Mouse (Mus musculus) midbrain, postnatal 0 days (tissue): ENCODE data around the gene Tnip2. TPM values are rescaled to one million over a fixed set of nuclear protein-coding genes. Genes with fewer than 3 reads are reported as not detected.
A peak's percentile ranks its signal among the peaks of the same experiment; 100 is the strongest.

Experiments
- ATAC-seq: fragments of 200-750 bp; cut with Nextera tagmentation; 2 replicates; pipeline ENCODE4 v1.8.0; 2017; ENCODE audit warnings: moderate number of reproducible peaks, mild to moderate bottlenecking, moderate TSS enrichment, moderate library complexity; ENCODE audit not compliant: low FRiP score
- DNase-seq: peaks from one replicate; pipeline ENCODE4 v3.0.0-alpha.2; 2015; ENCODE audit warnings: low spot score
- H3K27ac ChIP-seq: fragments of 300-500 bp; sonication (generic); 2 replicates; pipeline ENCODE4 v1.5.1; 2014; ENCODE audit warnings: low read depth, mild to moderate bottlenecking, low read length, mixed read lengths
- H3K27me3 ChIP-seq: fragments of 300-500 bp; sonication (generic); 2 replicates; pipeline ENCODE4 v1.6.1; 2014; ENCODE audit warnings: low read length, control low read depth, mixed read lengths; ENCODE audit not compliant: insufficient read depth
- H3K36me3 ChIP-seq: fragments of 300-500 bp; sonication (generic); 2 replicates; pipeline ENCODE4 v1.6.1; 2014; ENCODE audit warnings: low read length, control low read depth, mixed read lengths; ENCODE audit not compliant: insufficient read depth
- H3K4me1 ChIP-seq: fragments of 300-500 bp; sonication (generic); 2 replicates; pipeline ENCODE4 v1.6.1; 2014; ENCODE audit warnings: mild to moderate bottlenecking, control low read depth, antibody characterized with exemption, low read length, mixed read lengths; ENCODE audit not compliant: insufficient read depth
- H3K4me2 ChIP-seq: fragments of 300-500 bp; sonication (generic); 2 replicates; pipeline ENCODE4 v1.6.1; 2014; ENCODE audit warnings: low read depth, mild to moderate bottlenecking, low read length, mixed read lengths; ENCODE audit not compliant: poor library complexity, severe bottlenecking
- H3K4me3 ChIP-seq: fragments of 300-500 bp; sonication (generic); 2 replicates; pipeline ENCODE4 v1.5.1; 2014; ENCODE audit warnings: low read depth, mild to moderate bottlenecking, low read length, moderate library complexity
- H3K9ac ChIP-seq: fragments of 300-500 bp; sonication (generic); replicated peaks from 2 replicates; pipeline ENCODE4 v1.6.1; 2014; ENCODE audit warnings: mild to moderate bottlenecking, low read length, moderate library complexity, mixed read lengths; ENCODE audit not compliant: poor library complexity, severe bottlenecking
- H3K9me3 ChIP-seq: fragments of 300-500 bp; sonication (generic); 2 replicates; pipeline ENCODE4 v1.6.1; 2016; ENCODE audit warnings: low read length, control low read depth
- CTCF ChIP-seq: IDR thresholded peaks from 2 replicates; pipeline ENCODE4 v1.5.1; 2016; ENCODE audit warnings: antibody characterized with exemption, mild to moderate bottlenecking
- WGBS: fragments of 180-500 bp; shearing (Covaris S2); extraction: QIAGEN DNeasy Blood & Tissue Kit; methylation state at CpG from one replicate; pipeline ENCODE4 v1.1.7; 2014; 5-methylcytosine and 5-hydroxymethylcytosine counted together
- polyA plus RNA-seq: library from polyadenylated mRNA; unstranded; fragments of >200 nt; fragmentation: Nextera tagmentation; extraction: Ambion mirVana; gene quantifications from 2 replicates; pipeline ENCODE4 v1.2.1, GENCODE M21; 2015
- total RNA-seq: library from RNA; depleted of rRNA; stranded (reverse); fragments of >200 nt; gene quantifications from 2 replicates; pipeline ENCODE4 v1.2.3, GENCODE M21; 2014; rRNA removed

Gene Tnip2
- 10.3 and 12.8 TPM in 2 replicates for total RNA-seq
- polyA plus RNA-seq = 12.6 and 13.6 TPM in 2 replicates

DNA sequence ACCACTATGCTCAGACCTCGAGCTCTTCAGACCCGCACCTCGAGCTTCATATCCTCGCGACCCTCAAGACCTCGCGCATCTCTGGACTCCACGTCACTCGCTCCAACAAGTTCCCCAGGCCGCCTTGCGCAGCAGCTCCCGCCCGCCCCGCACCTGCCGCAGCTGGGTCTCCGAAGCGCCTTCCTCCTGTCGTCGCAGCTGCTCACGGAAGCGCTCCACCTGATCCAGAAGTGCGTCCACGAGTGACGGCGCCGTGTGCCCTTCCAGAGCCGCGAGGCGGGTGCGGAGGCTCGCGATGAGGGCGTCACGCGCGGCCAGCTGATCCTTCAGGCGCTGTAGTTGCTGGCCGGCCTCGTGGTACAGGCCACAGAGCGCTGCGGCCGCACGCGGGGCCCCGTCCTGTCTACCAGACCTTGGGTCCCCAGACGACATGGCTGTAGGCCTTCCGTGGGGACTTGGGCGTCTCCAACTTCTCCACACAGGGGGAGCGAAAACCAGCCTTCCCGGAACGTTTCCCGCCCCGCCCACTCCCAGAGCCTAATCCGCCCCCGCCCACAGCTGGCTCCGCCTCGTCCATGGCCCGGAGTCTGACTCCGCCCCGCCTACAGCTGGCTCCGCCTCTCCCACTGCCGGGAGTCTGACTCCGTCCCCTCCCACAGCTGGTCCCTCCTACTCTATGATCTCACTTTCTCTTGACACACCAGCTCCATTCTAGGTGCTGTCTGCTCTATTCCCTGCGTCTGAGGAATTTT lies at the start of gene Tnip2:
Tnip2 (minus strand) TSS at position 526 of the 752 bp plus-strand sequence.
- peak within 1 kb of the TSS; percentile 88 for H3K4me2 ChIP-seq
- TF ChIP-seq CTCF = no peak
- peak; percentile 92 for DNase-seq
- H3K27me3 ChIP-seq = no peaks in the 10 kb centered on the region
- peak; percentile 92 for ATAC-seq
- peak within 1 kb of the TSS; percentile 66 for H3K4me3 ChIP-seq
- H3K27ac ChIP-seq = peak within 1 kb of the TSS; percentile 44; the same call in 1 of the 2 replicates
- no peaks in the 10 kb centered on the region for H3K9me3 ChIP-seq
- H3K4me1 ChIP-seq = no peaks in the 10 kb centered on the region
- peak within 1 kb of the TSS; percentile 66 for H3K9ac ChIP-seq
- under 1% methylated on average over 64 of the region's 64 CpGs for whole genome bisulfite sequencing
- H3K36me3 ChIP-seq = no peaks in the 10 kb centered on the region

DNA sequence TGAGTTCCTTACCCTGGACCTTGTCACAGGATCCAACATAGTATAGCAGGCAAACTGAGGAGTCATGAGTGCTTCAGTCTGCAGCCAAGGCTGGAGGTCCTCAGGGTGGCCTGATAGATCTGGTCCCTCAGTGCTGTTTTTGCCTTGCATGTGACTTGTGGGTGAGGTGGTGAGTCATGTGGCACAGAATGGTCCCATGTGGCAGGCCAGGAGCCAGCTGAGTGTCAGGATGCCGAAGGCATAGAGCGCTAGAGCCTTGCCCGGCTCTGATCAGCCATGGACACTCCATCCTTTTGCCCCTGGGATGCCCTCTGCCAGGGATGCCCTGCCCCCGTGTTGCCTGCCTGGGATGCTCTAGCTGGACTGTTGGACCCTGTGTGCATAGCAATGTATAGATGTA lies 38.0 kb upstream of the Tnip2 start:
- WGBS = 89% methylated on average over 4 of the region's 4 CpGs
- peaks cover 33% of the 10 kb centered on the region for H3K36me3 ChIP-seq

DNA sequence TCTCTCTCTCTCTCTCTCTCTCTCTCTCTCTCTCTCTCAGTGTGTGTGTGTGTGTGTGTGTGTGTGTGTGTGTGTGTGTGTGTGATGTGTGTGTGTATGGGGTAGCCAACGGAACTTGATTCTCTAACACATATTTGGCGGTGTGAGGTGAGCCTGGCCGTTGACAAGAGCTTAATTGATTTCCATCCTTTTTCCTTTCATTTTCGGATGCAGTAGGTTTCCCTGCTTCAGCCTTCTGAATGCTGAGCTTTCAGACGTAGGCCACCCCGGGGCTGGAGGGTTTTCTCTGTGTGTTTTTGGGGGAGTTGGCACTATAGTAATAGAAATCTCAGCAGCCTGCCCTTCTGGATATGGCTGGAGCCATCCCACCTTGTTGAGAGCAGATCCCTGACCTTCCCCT lies 36.5 kb upstream of the Tnip2 start:
- peak overlapping the region; percentile 64 for H3K4me2 ChIP-seq
- ATAC-seq (no peak), DNase-seq (peak; percentile 19)
- H3K27me3 ChIP-seq = no peaks in the 10 kb centered on the region
- TF ChIP-seq CTCF = no peak
- peak overlapping the region; percentile 69 for H3K27ac ChIP-seq
- peak overlapping the region; percentile 85 for H3K9ac ChIP-seq
- H3K9me3 ChIP-seq = no peaks in the 10 kb centered on the region
- peaks cover 17% of the 10 kb centered on the region for H3K36me3 ChIP-seq
- peaks cover 11% of the 10 kb centered on the region; the same call in 1 of the 2 replicates for H3K4me1 ChIP-seq
- WGBS = 8% methylated on average over 6 of the region's 6 CpGs
- peak overlapping the region; percentile 83 for H3K4me3 ChIP-seq

More for the DNA sequence above, 38.0 kb upstream of the Tnip2 start:
- DNase-seq (no peak), ATAC-seq (no peak)
- no peaks in the 10 kb centered on the region for H3K27me3 ChIP-seq
- no peak overlapping the region for H3K4me2 ChIP-seq
- H3K27ac ChIP-seq = no peak overlapping the region
- H3K4me3 ChIP-seq = no peak overlapping the region
- TF ChIP-seq CTCF = no peak
- H3K9ac ChIP-seq = no peak overlapping the region
- H3K4me1 ChIP-seq = peaks cover 11% of the 10 kb centered on the region; the same call in 1 of the 2 replicates
- no peaks in the 10 kb centered on the region for H3K9me3 ChIP-seq

DNA sequence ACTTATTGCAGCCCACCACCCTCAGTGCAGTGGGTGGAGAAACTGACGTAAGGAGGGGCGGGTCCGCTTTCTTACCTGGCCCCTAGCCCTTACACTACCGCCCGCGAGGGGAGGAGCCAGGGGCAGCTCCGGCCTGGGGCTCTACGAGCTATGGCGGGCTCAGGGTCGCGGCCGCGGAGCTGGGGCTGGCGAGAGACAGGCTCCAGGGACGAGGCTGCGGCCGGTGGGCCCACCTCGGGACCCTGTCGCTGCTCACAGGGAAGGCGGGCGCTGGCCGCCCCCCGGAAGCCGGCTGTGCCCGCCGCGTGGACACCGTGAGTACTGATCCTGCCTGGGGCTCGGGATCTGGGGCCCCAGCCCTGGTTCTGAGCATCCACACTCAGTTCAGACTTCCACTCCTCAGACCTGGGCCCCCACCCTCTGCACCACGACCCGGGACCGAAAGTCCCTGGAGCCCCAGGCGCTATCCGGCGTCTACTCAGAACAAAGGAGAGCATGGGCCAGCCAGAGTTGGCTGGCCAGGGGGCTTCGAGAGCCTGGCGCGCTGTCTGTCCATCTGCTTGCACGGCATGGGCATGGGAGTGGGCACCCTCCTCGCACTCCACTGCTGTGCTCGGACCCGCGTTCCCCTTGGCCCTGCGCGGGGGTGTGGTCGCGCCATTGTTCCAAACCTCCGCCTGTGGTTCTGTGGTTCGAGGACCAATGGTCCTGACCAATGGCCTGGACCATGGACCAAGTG lies 35.9 kb upstream of the Tnip2 start:
- TF ChIP-seq CTCF = 0 out of 2 replicates have a peak, but pooled peaks have one; percentile 9
- H3K9me3 ChIP-seq = no peaks in the 10 kb centered on the region
- peak overlapping the region; percentile 85 for H3K9ac ChIP-seq
- H3K4me3 ChIP-seq = peak overlapping the region; percentile 83
- peaks cover 11% of the 10 kb centered on the region; the same call in 1 of the 2 replicates for H3K4me1 ChIP-seq
- 2% methylated on average over 44 of the region's 49 CpGs for WGBS
- ATAC-seq = peak; percentile 74
- DNase-seq = peak; percentile 76
- no peaks in the 10 kb centered on the region for H3K27me3 ChIP-seq
- H3K36me3 ChIP-seq = peaks cover 15% of the 10 kb centered on the region
- peak overlapping the region; percentile 69 for H3K27ac ChIP-seq
- peak overlapping the region; percentile 64 for H3K4me2 ChIP-seq

DNA sequence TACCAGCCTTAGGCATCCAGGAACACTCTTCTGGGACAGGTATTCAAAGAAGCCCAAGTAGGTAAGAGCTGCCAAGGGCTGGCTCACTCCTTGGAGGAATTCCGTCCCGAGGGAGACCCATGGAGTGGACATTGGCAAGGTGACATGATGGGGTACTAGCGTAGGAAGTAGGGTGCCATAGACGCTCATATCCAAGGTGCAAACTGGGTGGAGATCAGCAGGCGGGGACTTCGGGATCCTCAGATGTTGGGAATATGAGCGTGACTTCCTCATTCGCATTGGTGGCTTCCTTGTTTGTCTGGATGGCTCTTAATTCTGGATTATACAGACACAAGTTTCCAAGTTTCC lies 35.3 kb upstream of the Tnip2 start:
- Histone ChIP-seq H3K4me1 (peaks cover 11% of the 10 kb centered on the region; the same call in 1 of the 2 replicates), H3K27me3 (no peaks in the 10 kb centered on the region), H3K4me2 (peak overlapping the region; percentile 64), H3K27ac (peak overlapping the region; percentile 69), H3K4me3 (peak overlapping the region; percentile 83), H3K36me3 (peaks cover 15% of the 10 kb centered on the region), H3K9me3 (no peaks in the 10 kb centered on the region), H3K9ac (peak overlapping the region; percentile 85)
- DNase-seq (no peak), ATAC-seq (peak; percentile 25; the same call in 1 of the 2 replicates)
- WGBS = 23% methylated on average over 8 of the region's 8 CpGs
- TF ChIP-seq CTCF = no peak
